Mouse (Mus musculus): Measurements from ENCODE around the gene Ttc9c.
"Not testable (repeated sequence)": the region's sequence is repeated elsewhere in the genome, so short reads cannot be mapped to it uniquely, and the experiment has no call there.

Ttc9c gene

DNA sequence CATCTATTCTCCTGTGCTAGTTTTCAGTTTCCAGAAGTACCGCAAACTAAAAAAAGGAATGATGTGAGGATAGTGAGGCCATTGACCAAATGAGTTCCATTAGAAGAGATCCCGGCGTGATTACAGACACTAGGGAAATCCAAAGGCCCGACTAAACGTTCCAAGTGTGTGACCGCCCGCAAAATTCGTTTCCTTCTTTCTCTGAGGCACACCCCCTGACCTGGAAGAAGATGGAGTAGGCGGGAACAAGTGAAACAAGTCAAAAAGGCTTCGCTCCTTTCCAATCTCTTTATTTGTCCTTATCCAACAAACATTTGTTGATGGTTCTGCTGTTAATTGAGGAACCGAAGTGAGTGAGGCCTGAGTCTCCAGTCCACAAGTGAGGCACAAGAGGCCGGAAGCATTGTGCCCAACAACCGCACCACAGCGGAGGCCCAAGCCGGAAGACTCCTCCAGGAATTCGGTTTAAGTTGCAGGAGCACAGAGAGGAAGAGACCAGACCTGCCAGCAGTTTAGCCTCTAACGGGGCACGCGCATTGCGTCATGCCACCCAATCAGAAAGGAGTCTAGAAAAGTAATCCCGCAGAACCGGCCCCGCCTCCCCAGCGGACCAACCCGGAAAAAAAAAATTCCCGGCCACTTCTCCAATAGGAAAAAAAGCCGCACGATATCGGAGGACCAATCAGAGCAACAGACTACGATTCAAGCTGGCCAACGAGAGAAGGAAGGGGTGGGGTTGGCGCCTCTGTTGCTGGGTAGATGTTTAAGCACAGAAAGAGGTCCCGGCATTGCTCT lies at the start of gene Ttc9c:
Gene Ttc9c (minus strand): TSS at position 533 of the 795 bp plus-strand sequence.
- DNase-seq (ENCODE audit: low read depth), result peak; percentile 96

DNA sequence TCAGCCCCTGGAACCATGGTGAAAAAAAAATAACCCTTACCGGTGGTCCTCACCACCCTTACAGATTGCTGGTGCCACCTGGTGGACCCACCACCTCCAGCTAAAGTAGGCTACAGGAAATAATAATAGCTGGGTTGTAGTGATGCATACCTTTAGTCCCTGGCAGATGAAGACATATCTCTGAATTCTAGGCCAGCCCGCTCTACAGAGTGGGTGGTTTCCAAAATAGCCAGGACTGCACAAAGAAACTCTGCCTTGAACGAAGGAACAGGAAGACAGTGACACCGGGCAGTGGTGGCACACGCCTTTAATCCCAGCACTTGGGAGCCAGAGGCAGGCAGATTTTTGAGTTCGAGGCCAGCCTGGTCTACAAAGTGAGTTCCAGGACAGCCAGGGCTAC lies 45.1 kb upstream of the Ttc9c start:
- DNase-seq (ENCODE audit: low read depth), result no peak

DNA sequence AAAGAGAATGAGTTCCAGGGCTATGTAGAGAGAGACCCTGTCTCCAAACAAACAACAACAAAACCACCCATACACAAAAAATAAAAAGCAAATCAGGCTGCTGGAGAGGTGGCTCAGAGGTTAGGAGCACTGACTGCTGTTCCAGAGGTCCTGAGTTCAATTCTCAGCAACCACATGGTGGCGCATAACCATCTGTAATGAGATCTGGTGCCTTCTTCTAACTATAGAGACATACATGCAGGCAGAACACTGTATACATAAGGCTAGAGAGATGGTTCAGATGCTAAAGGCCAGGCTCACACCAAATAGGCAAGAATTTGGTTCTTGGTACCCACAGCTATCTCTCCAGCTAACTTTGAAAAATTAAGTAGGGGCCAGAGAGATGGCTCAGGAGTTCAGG lies 39.9 kb upstream of the Ttc9c start:
- DNase-seq (ENCODE audit: low read depth), result no peak

DNA sequence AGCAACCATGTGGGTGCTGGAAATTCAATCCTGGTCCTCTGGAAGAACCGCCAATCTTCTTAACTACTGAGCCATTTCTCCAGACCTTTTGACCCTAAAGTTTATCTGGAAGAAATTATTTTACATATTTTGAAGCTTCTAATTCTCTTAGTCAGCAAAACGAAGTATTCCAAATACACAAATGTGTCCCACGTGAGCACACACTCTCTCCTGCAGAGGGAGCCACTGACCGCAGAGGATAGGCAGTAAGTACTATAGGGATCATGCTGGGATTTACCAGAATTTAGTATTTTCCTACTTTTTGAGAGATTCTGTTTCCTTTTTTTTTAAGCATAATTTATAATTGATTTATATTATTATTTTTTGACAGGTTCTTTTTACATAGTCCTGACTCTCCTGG lies 38.6 kb upstream of the Ttc9c start:
- peak; percentile 59 for DNase-seq (ENCODE audit: low read depth)

DNA sequence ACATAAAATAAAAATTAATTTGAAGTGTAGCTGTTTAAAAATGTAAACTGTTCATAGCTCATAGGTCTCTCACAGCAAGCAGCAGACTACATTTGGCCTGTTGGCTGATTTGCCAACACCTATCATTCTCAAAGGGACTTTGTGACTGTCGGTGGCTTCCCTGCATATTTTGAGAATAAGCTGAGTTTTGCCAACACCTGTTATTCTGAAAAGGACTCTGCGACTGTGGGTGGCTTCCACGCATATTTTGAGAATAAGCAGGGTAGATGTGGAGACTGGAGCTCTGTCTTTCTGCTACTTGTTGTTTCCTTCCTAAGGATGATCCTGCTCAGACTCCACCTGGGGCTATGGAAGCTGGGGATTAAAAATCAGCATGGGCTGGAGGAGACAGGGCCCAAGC lies 34.0 kb upstream of the Ttc9c start:
- no peak for DNase-seq (ENCODE audit: low read depth)

DNA sequence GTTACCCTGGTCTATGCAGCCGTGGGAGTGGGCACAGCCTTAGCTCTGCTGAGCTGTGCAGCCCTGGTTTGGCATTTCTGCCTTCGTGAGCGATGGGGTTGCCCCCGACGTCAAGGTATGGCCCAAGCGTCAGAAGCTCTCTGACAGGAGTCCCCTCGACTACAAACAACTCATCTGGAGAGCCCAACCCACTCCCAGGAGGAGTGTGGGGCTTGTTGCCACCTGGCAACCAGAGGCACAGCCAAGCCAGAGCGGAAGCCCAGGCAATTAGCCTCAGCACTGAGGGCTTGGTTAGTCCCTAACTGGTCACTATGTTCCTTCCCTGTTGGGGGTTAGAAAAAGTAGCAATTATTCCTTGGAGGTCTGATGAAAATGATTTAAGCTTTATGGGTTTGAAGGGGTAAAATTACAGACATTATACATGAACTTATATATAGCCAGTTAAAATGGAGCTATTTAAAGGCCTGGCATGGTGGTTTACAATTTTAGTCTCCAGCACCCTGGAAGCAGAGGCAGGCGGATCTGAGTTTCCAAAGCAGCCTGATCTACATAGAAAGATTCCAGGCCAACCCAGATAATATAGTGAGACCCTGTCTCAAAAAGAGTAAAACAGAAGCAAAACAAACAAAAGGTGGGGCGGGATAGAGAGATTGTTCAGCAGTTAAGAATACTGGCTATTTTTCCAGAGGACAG lies 33.2 kb upstream of the Ttc9c start:
- no peak for DNase-seq (ENCODE audit: low read depth)

DNA sequence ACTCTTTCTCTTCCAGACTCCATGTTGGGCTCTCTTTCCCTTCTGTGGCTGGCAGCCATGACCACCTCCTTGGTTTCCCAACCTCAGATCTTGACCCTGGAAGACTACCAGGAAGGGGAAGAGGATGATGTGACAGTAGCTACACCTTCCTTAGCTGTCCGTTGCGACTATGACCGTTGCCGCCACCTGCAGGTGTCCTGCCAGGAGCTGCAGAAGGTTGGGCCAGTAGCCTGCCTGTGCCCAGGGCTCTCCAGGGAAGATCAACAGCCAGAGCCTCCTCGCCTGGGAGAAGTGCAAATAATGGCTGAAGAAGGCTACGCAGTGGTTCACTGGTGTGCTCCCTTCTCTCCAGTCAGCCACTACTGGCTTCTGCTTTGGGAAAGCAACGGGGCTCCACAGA lies 32.5 kb upstream of the Ttc9c start:
- no peak for DNase-seq (ENCODE audit: low read depth)

DNA sequence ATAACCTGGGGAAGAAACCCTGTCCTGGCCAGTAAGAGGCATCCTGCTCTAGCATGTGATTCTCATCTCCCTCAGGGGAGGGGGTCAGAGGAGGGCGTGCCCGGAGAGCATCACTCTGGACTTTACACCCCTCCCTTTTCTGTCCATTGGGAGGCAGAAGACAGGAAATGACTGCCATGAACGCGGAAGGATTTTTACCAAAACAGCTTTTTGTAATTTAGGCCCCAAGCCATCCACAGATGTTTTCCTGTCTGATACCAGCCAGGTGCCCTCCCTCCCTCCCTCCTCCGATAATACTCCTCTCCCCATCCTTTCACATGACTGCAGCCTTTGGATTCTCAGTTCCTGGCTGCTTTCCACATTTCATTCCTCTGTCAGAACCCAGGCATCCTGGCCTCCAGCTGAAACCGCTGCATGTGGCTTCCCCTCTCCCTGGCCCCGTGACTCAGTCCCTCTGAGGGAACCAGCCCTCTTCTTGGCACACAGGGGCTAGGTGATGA lies 31.3 kb upstream of the Ttc9c start, which contains the start of gene Lrrn4cl:
Gene Lrrn4cl (plus strand): TSS at position 367 of the 500 bp plus-strand sequence.
- DNase-seq (ENCODE audit: low read depth), result no peak

DNA sequence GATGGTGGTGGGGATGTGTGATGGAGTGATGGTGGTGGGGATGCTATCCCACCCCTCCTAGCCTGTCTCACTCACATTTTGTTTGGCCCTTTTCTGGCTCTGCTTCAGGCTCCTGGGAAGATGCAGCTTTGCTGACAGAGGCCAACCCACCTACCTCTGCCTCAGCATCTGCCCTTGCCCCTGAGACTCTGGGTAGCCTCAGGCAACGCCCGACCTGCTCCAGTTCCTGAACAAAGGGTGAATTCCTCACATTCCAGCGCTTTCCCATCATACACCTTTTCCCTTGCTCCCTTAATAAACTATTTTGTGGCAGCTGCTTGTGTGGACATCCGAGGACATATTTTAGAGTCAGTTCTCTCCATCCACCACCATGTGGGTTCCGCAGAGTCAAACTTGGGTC lies 29.2 kb upstream of the Ttc9c start:
- DNase-seq (ENCODE audit: low read depth), result no peak

DNA sequence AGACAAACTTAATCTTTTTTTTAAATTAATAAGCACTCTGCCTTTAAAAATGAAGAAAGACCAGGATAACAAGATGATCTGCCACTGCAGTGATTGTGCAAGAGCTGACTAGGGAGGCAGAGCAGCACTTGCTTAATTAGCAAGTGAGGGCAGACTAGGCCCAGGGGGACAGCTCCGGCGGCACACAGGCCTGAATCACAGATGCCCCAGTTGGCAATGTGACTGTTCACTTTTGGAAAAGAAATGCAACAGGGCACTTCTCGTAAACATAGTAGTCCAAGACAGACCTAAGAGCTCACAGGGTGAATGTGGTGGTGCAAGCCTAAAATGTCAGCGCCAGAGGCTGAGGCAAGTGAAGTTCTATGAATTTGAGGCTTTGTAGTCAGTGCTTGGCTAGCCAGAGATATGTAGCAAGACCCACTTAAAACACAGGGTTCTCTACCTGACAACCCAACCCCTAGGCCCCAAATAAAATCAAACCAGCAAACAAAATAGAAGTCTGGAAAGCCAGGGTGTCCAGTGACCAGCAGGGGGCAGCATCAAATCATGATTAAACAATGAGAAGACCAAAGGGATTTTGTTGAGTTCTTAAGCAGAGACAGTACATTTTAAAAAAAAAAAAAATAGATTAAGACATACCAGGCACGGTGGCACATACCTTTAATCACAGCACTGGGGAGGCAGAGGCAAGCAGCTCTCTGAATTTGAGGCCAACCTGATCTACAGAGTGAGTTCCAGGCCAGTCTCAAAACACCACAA lies 25.4 kb upstream of the Ttc9c start:
- DNase-seq (ENCODE audit: low read depth), result peak; percentile 83

DNA sequence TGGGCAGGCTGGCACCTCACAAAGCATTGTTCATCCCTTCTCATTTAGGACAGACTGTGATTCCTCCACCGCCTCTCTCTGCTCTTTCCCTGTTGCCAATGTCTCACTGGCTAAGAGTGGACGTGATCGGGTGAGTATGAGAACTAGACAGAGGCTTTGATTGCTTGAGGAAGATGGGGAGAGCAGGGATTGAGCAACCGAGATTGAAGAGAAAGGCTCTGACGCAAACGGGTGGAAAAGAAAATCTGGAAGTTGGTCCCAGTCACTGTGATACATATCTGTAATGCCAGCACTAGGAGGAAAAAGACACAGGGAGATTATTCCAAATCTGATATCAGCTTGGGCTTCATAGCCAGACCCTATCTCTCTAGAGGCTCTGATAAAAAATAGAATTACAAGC lies 23.8 kb upstream of the Ttc9c start:
- no peak for DNase-seq (ENCODE audit: low read depth)

DNA sequence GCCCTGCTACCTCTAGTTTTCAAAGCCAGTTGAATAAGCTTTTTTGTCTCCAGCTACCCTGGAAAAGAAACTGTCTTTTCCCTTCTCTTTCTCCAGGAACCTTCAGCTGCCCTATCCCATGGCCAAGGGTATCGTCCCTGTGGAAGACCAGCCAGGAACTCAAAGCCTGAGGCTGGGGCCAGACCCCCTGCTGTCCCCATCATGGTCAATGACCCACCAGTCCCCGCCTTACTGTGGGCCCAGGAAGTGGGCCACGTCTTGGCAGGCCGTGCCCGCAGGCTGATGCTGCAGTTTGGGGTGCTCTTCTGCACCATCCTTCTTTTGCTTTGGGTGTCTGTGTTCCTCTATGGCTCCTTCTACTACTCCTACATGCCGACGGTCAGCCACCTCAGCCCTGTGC lies 21.9 kb upstream of the Ttc9c start:
- no peak for DNase-seq (ENCODE audit: low read depth)

DNA sequence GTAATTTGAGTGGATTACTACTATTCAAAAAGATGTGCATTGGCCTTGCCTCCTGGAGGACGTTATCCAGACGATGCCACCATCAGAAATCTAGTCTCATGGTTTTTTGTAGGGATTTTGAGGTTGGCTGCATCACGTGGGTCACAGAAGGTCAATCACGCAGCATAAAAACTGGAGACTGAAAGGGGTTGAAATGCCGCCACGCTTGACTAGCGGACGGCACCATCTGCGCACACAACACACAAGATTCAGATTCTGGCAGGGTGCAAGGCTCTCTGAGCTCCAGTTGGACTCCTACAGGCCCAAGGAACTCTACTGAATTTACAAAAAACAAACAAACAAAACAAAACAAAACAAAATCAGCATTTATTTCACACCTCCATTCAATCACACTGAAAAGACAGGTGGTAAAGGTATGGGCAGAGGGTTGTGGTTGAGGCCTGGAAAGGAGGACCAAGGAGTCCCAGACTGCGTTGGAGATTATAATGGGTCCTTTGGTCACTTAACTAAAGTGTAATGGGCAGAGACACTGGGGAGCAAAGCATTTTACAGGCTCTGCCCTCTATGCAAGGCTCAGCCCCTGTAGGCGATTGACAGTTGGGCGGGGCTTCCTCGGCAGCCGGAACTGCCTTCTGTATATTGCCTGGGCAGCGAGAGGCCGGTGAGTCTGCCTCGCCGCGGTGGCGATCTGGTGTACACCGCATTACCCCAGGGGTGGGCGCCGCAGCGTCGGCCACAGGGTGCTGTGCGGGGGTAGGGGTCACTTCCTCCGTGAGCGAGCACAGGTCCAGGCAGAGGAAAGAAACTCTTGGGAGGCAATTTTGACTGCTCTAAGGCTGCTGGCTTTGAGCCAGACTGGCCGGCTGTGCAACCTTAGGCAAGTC lies 21.0 kb upstream of the Ttc9c start:
- no peak for DNase-seq (ENCODE audit: low read depth)

DNA sequence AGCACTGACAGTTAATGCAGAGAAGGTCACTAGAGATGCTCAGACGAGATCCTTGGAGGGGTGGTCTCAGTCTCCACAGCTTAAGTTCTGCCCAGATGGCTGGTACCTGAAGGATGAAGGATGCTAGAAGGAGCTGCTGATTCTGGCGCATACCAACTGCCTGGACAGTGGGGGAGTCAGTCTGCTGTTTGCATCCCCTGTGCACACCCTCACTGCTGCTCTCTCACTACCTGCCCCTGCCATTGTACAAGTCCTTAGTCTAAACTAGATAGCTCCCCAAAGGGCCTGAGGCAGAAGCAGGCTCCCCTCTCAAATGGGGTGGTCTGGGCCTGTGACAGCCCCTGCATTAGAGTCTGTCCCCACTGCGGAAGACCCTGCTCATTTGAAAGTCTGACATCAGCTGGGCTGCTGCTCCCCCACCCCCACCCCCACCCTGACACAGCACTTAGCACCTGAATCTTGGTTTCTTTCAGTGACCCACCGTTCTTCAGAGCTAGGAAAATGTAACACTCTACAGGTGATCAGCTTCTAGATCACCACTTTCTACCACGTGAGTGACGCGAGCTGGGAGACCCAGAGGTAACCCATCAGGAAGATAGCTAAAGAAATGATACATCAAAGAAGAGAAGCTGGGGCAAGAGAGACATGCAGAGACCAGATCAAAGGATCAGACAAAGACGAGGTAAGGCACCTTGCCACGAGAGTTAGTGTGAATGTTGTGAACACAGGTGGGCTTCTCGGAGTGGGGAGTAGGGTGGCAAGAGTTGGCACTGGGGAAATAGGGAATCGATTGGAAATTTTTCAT lies 20.2 kb upstream of the Ttc9c start, which contains the start of gene Gng3:
Gene Gng3 (minus strand): TSS at position 92 of the 805 bp plus-strand sequence.
- no peak for DNase-seq (ENCODE audit: low read depth)

DNA sequence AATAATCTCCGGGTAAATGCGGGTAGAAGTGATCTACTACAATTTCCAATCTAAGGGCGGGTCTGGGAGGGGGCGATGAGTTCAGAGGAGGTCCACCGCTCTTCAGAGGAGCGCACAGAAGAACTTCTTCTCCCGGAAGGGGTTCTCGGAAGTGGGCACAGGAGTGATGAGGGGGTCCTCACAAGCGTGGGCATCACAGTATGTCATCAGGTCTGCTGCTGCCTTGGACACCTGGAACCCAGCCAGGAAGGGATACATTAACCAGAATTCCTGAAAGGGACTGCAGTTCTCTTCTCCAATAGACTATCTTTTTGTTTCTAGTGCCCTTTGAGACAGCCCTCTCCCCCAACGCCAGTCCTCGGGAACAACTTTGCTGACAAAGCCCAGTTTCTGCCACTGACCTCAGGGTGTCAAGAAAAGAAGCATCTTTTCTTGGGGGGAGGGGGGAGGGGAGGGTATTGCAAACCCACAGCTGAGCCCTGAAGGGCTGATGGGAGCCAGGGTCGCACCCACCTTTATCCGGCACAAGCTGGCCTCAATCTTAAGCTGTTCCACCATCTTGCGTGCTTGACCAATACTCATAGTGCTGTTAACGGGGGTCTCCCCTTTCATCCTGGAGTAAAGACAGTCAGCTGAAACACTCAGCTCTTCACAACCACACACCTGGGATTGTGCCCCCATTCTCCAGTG lies 19.1 kb upstream of the Ttc9c start:
- no peak for DNase-seq (ENCODE audit: low read depth)

DNA sequence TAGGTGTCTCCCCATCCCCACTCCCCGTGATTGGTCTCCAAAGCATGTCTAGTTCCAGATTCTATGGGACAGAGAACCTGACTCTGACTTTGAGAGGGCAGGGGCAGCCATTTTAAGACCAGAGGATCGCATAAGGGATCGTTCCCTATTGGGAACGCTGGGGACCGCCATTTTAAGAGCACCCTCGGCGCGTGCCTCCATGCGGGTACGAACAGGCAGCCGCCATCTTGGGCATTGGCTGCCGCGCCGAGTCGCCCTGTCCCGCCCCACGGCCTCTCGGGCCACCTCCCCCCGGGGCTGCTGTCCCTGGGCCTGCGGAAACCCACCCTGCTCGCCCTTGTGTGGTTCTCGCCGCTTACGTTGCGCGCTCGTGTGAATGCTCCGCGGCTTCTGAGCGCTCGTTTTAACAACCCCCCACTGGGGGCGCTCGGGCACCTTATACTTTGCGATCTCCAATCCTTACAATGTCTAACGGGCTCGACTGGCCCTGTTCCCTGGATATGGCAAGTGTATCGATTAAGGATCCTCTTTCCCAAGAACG lies 18.2 kb upstream of the Ttc9c start, which contains the start of gene Bscl2:
Gene Bscl2 (plus strand): TSS at position 217 of the 541 bp plus-strand sequence.
- DNase-seq (ENCODE audit: low read depth), result peak; percentile 73

DNA sequence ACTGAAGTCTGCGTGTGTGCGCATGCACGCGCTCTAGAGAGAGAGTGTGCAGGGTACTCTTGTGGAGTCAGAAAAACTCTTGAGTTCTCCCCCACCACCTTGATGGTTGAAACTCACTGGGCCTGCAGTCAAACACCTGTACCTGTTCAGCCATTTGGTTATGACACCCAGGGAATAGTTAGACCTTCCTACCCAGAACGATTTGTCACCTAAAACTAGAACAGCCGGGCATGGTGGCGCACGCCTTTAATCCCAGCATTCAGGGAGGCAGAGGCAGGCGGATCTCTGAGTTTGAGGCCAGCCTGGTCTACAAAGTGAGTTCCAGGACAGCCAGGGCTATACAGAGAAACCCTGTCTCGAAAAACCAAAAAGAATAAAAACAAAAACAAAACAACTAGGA lies 17.2 kb upstream of the Ttc9c start:
- DNase-seq (ENCODE audit: low read depth), result not testable (repeated sequence)

DNA sequence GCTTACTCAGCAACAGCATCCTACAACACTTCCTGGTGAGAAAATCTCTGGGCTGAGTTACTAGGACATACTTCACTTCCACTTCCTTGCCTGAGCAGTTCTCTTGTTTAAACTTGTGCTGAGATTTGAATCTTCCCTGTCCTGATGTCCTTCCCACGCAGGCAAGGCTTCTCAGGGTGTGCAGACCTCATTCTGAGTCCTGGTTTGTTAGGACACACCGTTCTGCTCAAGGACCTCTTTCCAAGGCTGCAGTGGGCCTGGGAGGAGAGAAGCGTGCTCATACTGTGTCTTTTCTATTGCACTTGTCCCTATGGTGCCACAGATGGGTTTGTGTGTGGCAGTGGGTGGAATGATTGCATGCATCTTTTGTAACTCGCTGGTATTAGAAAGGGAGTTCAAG lies 13.8 kb upstream of the Ttc9c start:
- DNase-seq (ENCODE audit: low read depth), result no peak

DNA sequence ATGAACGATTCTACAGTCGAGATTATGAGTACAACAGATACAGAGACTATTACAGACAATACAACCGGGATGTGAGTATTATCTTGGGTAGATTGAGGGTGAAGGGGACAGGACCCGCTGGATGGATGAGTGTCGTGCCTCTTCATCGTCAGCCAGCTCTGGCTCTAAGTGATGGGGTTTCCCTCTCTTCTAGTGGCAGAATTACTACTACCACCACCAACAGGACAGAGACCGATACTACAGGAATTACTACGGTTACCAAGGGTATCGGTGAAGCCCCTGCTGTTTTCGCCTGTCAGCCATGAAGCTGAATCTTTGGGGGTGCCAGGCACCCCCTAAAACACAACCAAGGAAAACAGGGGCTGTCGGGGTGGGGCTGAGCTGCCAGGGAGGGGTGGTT lies 12.1 kb upstream of the Ttc9c start:
- DNase-seq (ENCODE audit: low read depth), result no peak

DNA sequence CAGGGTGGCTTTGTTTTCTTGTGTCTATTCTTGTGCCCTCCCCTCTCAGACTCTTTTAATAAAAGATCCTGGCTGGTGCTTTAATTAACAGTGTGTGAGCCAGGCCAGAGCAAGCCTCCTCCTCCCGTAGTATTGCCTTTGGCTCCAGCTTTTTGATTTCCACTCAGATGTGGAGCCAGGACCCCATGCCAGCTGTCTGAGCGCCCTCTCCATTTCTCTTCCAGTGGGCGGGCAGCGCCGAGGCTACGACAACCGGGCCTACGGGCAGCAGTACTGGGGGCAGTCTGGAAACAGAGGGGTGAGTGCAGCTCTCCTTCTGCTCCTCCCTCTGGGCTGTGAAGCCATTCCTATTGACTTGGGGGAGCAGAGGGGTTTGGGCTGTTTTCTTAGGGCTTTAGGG lies 11.5 kb upstream of the Ttc9c start:
- no peak for DNase-seq (ENCODE audit: low read depth)

All from c-Kit-positive CD71-negative TER-119-negative erythroid progenitor cells, embryonic 14.5 days (primary cell).